Mouse (Mus musculus) stomach, embryonic 14.5 days (tissue): ENCODE data around the gene Olfr420. TPM values are rescaled to one million over a fixed set of nuclear protein-coding genes. Genes with fewer than 3 reads are reported as not detected.

Experiments used
- ATAC-seq: fragments of 200-750 bp; cut with Nextera tagmentation; 2 replicates; pipeline ENCODE4 v1.8.0; 2017; ENCODE audit warnings: low read depth, moderate TSS enrichment; ENCODE audit not compliant: insufficient number of reproducible peaks, insufficient read depth, low FRiP score
- H3K27ac ChIP-seq: fragments of 300-500 bp; sonication (generic); 2 replicates; pipeline ENCODE4 v1.5.1; 2014; ENCODE audit warnings: mild to moderate bottlenecking, low read length, moderate library complexity, mixed read lengths
- H3K27me3 ChIP-seq: fragments of 300-500 bp; sonication (generic); 2 replicates; pipeline ENCODE4 v1.6.1; 2014; ENCODE audit warnings: low read length, control low read depth, mixed read lengths; ENCODE audit not compliant: control insufficient read depth, insufficient read depth
- H3K36me3 ChIP-seq: fragments of 300-500 bp; sonication (generic); 2 replicates; pipeline ENCODE4 v1.6.1; 2014; ENCODE audit warnings: mild to moderate bottlenecking, control low read depth, low read length, moderate library complexity, mixed read lengths; ENCODE audit not compliant: control insufficient read depth, insufficient read depth
- H3K4me1 ChIP-seq: fragments of 300-500 bp; sonication (generic); 2 replicates; pipeline ENCODE4 v1.6.1; 2014; ENCODE audit warnings: low read length, control low read depth, mixed read lengths; ENCODE audit not compliant: control insufficient read depth, insufficient read depth
- H3K4me2 ChIP-seq: fragments of 300-500 bp; sonication (generic); replicated peaks from 2 replicates; pipeline ENCODE4 v1.6.1; 2014; ENCODE audit warnings: low read depth, low read length, control low read depth
- H3K4me3 ChIP-seq: fragments of 300-500 bp; sonication (generic); 2 replicates; pipeline ENCODE4 v1.5.1; 2014; ENCODE audit warnings: low read depth, low read length, control low read depth
- H3K9ac ChIP-seq: fragments of 300-500 bp; sonication (generic); replicated peaks from 2 replicates; pipeline ENCODE4 v1.6.1; 2014; ENCODE audit warnings: low read depth, mild to moderate bottlenecking, control low read depth, low read length, moderate library complexity, mixed read lengths
- H3K9me3 ChIP-seq: fragments of 300-500 bp; sonication (generic); 2 replicates; pipeline ENCODE4 v1.6.1; 2016; ENCODE audit warnings: low read depth, low read length, control low read depth; ENCODE audit not compliant: control insufficient read depth
- WGBS: fragments of 180-500 bp; shearing (Covaris S2); extraction: QIAGEN DNeasy Blood & Tissue Kit; methylation state at CpG from one replicate; pipeline ENCODE4 v1.1.7; 2014; 5-methylcytosine and 5-hydroxymethylcytosine counted together
- polyA plus RNA-seq: library from polyadenylated mRNA; unstranded; fragments of >200 nt; fragmentation: Nextera tagmentation; extraction: Ambion mirVana; gene quantifications from 2 replicates; pipeline ENCODE4 v1.2.1, GENCODE M21; 2014

Gene Olfr420
- not detected in 2 replicates for polyA plus RNA-seq

GRCm38 (mm10) chr1:174155333-174155732, at the start of gene Olfr420:
Olfr420 (plus strand) TSS chr1:174155633.
- no peak for ATAC-seq

DNA sequence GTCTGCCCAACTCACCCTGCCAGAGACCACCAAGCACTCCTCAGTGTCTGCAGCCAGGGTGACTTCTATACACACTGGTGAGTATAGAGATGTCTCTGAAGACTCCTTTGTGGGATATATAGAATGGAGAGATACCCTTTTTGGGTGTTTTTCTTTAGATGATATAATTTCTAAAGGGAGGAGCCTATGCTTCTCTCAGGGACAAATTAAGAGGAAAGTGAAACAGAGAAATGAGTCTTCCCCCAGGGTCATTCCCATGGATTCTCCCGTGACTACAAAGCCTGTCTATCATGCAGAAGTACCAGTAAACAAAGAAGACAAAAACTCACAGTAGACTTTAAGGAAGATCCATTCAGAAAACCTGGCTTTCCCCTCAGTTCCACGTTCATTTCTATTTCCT, 34.4 kb upstream of the Olfr420 start, which contains the start of gene Olfr231:
TSS of gene Olfr231 (minus strand) at position 101 of the 400 bp plus-strand sequence.
- 45% methylated on average over 2 of the region's 2 CpGs for WGBS

More at GRCm38 (mm10) chr1:174155333-174155732, at the start of gene Olfr420:
- no peaks in the 10 kb centered on the region for H3K27me3 ChIP-seq
- no peak within 1 kb of the TSS for H3K9ac ChIP-seq
- no peak within 1 kb of the TSS for H3K4me2 ChIP-seq
- H3K27ac ChIP-seq: no peak within 1 kb of the TSS
- WGBS: 74% methylated on average over 1 of the region's 1 CpGs
- no peaks in the 10 kb centered on the region for H3K9me3 ChIP-seq
- H3K36me3 ChIP-seq: no peaks in the 10 kb centered on the region
- no peak within 1 kb of the TSS for H3K4me3 ChIP-seq
- no peaks in the 10 kb centered on the region for H3K4me1 ChIP-seq

DNA sequence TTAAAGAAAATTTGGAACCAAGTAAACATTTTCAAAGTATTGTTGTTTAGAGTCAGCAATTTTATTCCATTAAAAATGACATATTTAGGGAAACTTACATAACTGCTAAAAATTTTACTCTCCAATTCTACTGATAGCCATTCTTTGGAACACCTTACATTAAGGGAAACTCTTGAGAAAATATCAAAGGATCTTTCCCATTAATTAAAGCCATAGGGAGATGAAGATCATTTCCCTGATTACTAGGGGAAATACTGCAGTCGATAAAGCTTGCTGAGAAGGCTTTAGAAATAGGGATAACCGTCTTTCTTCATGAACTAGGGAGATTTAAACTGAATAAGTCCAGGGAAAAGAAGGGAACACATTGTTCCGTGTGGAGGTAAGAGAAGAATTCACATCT, 24.2 kb upstream of the Olfr420 start, which contains the start of gene Olfr424:
TSS of gene Olfr424 (plus strand) at position 301 of the 400 bp plus-strand sequence.
- Histone ChIP-seq H3K4me2 (no peak within 1 kb of the TSS), H3K27me3 (no peaks in the 10 kb centered on the region), H3K4me3 (no peak within 1 kb of the TSS), H3K36me3 (no peaks in the 10 kb centered on the region), H3K4me1 (no peaks in the 10 kb centered on the region), H3K9ac (no peak within 1 kb of the TSS), H3K27ac (no peak within 1 kb of the TSS), H3K9me3 (no peaks in the 10 kb centered on the region)
- ATAC-seq: no peak
- 74% methylated on average over 3 of the region's 3 CpGs for WGBS

More for the DNA sequence above, 34.4 kb upstream of the Olfr420 start, which contains the start of gene Olfr231:
- Histone ChIP-seq H3K4me3 (no peak within 1 kb of the TSS), H3K27ac (no peak within 1 kb of the TSS), H3K4me2 (no peak within 1 kb of the TSS), H3K4me1 (no peaks in the 10 kb centered on the region), H3K36me3 (no peaks in the 10 kb centered on the region), H3K27me3 (no peaks in the 10 kb centered on the region), H3K9ac (no peak within 1 kb of the TSS), H3K9me3 (no peaks in the 10 kb centered on the region)
- no peak for ATAC-seq

- Histone ChIP-seq H3K4me1 (no peaks in the 10 kb centered on the region), H3K27me3 (no peaks in the 10 kb centered on the region), H3K9ac (no peak overlapping the region), H3K36me3 (no peaks in the 10 kb centered on the region), H3K27ac (no peak overlapping the region), H3K9me3 (no peaks in the 10 kb centered on the region), H3K4me2 (no peak overlapping the region), H3K4me3 (no peak overlapping the region)
- WGBS: 75% methylated on average over 3 of the region's 3 CpGs
- ATAC-seq: no peak
Observed at GRCm38 (mm10) chr1:174131999-174132398, 23.4 kb upstream of the Olfr420 start.

GRCm38 (mm10) chr1:174141384-174141783, 14.0 kb upstream of the Olfr420 start:
- no peaks in the 10 kb centered on the region for H3K36me3 ChIP-seq
- no peaks in the 10 kb centered on the region for H3K4me1 ChIP-seq
- no peak overlapping the region for H3K9ac ChIP-seq
- 73% methylated on average over 2 of the region's 2 CpGs for WGBS
- no peak overlapping the region for H3K27ac ChIP-seq
- H3K27me3 ChIP-seq: no peaks in the 10 kb centered on the region
- no peak overlapping the region for H3K4me3 ChIP-seq
- H3K9me3 ChIP-seq: no peaks in the 10 kb centered on the region
- H3K4me2 ChIP-seq: no peak overlapping the region
- ATAC-seq: no peak

GRCm38 (mm10) chr1:174146696-174147095, 8.7 kb upstream of the Olfr420 start:
- Histone ChIP-seq H3K27me3 (no peaks in the 10 kb centered on the region), H3K9me3 (no peaks in the 10 kb centered on the region), H3K4me3 (no peak overlapping the region), H3K36me3 (no peaks in the 10 kb centered on the region), H3K4me1 (no peaks in the 10 kb centered on the region), H3K9ac (no peak overlapping the region), H3K27ac (no peak overlapping the region), H3K4me2 (no peak overlapping the region)
- ATAC-seq: no peak
- WGBS: 65% methylated on average over 1 of the region's 1 CpGs

- Histone ChIP-seq H3K9ac (no peak overlapping the region), H3K27me3 (no peaks in the 10 kb centered on the region), H3K4me2 (no peak overlapping the region), H3K36me3 (no peaks in the 10 kb centered on the region), H3K4me1 (no peaks in the 10 kb centered on the region), H3K9me3 (no peaks in the 10 kb centered on the region), H3K27ac (no peak overlapping the region), H3K4me3 (no peak overlapping the region)
- 83% methylated on average over 2 of the region's 2 CpGs for WGBS
- no peak for ATAC-seq
Observed at GRCm38 (mm10) chr1:174149289-174149688, 6.1 kb upstream of the Olfr420 start.

DNA sequence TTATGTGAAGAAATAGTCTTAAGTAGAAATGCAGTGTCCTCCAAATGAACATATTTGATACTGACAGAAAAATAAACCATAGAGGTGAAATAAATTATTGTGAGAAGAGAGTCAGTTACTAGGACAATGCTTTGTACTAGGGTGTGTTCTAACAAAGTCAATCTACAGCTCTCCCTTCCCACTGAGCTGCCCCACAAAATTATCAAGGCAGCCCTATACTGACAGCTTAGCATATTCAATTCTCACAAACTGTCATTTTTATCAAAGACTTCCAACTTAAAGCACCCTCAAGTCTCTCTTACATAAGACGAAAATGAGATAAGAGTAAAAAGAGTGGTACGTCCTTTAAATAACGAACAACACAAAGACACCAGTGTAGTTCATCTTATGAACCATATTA, 2.2 kb downstream of the Olfr420 start:
- Histone ChIP-seq H3K4me1 (no peaks in the 10 kb centered on the region), H3K27me3 (no peaks in the 10 kb centered on the region), H3K4me2 (no peak overlapping the region), H3K36me3 (no peaks in the 10 kb centered on the region), H3K4me3 (no peak overlapping the region), H3K27ac (no peak overlapping the region), H3K9ac (no peak overlapping the region), H3K9me3 (no peaks in the 10 kb centered on the region)
- ATAC-seq: no peak
- 89% methylated on average over 3 of the region's 3 CpGs for WGBS

GRCm38 (mm10) chr1:174158512-174158911, 3.1 kb downstream of the Olfr420 start:
- no peaks in the 10 kb centered on the region for H3K36me3 ChIP-seq
- ATAC-seq: no peak

More at GRCm38 (mm10) chr1:174158512-174158911, 3.1 kb downstream of the Olfr420 start:
- 88% methylated on average over 1 of the region's 1 CpGs for WGBS
- no peak overlapping the region for H3K27ac ChIP-seq
- no peaks in the 10 kb centered on the region for H3K9me3 ChIP-seq
- no peak overlapping the region for H3K4me2 ChIP-seq
- H3K4me1 ChIP-seq: no peaks in the 10 kb centered on the region
- no peak overlapping the region for H3K4me3 ChIP-seq
- H3K27me3 ChIP-seq: no peaks in the 10 kb centered on the region
- no peak overlapping the region for H3K9ac ChIP-seq
